Mouse (Mus musculus) duodenum, adult 2 months (tissue): ENCODE results near the gene Dpt. TPM values are rescaled to one million over a fixed set of nuclear protein-coding genes. Genes with fewer than 3 reads are reported as not detected.

Experiments
- polyA plus RNA-seq: library from polyadenylated mRNA; depleted of rRNA; stranded (reverse); fragments of >200 nt; gene quantifications from 2 replicates; pipeline ENCODE4 v1.2.3, GENCODE M21; 2012; ENCODE audit warnings: low replicate concordance; rRNA removed

The Dpt gene
- 7.5 and 21.3 TPM in 2 replicates for polyA plus RNA-seq

GRCm38 (mm10) chr1:164796471-164796870 is at the start of gene Dpt:
TSS of gene Dpt (plus strand) at chr1:164796644.

Other genes with a start within 250 kb of the Dpt start
- 0.55 TPM in 1 of 2 replicates, not detected in the other for gene Xcl1, start 138.9 kb downstream of the Dpt start, polyA plus RNA-seq